Mouse (Mus musculus): Measurements from ENCODE around the gene Prkg1.

The Prkg1 gene

GRCm38 (mm10) chr19:31743241-31744045, 21.4 kb downstream of the Prkg1 start:
- DNase-seq = peak; percentile 93

- DNase-seq = peak; percentile 84
Observed at GRCm38 (mm10) chr19:31714900-31715299, 49.9 kb downstream of the Prkg1 start.

- DNase-seq = peak; percentile 83
Observed at GRCm38 (mm10) chr19:31714418-31714817, 50.4 kb downstream of the Prkg1 start.

GRCm38 (mm10) chr19:31713321-31713720, 51.5 kb downstream of the Prkg1 start:
- no peak for DNase-seq

GRCm38 (mm10) chr19:31710336-31710735, 54.5 kb downstream of the Prkg1 start:
- DNase-seq = peak; percentile 71

- no peak for DNase-seq
Observed at GRCm38 (mm10) chr19:31703991-31704390, 60.8 kb downstream of the Prkg1 start.

GRCm38 (mm10) chr19:31698916-31699315, 65.9 kb downstream of the Prkg1 start:
- peak; percentile 81 for DNase-seq

- DNase-seq = no peak
Observed at GRCm38 (mm10) chr19:31680821-31681220, 84.0 kb downstream of the Prkg1 start.

GRCm38 (mm10) chr19:31678324-31678723, 86.5 kb downstream of the Prkg1 start:
- DNase-seq = no peak

- DNase-seq = no peak
Observed at GRCm38 (mm10) chr19:31671726-31672125, 93.1 kb downstream of the Prkg1 start.

GRCm38 (mm10) chr19:31665007-31665406, 99.8 kb downstream of the Prkg1 start:
- peak; percentile 90 for DNase-seq

- DNase-seq = peak; percentile 95
Observed at GRCm38 (mm10) chr19:31664159-31664991, 100.5 kb downstream of the Prkg1 start.

GRCm38 (mm10) chr19:31663437-31664158, 101.2 kb downstream of the Prkg1 start:
- peak; percentile 89 for DNase-seq

- DNase-seq = no peak
Observed at GRCm38 (mm10) chr19:31662802-31663201, 102.0 kb downstream of the Prkg1 start.

- no peak for DNase-seq
Observed at GRCm38 (mm10) chr19:31658751-31659397, 106.0 kb downstream of the Prkg1 start.

- no peak for DNase-seq
Observed at GRCm38 (mm10) chr19:31656256-31656655, 108.6 kb downstream of the Prkg1 start.

- no peak for DNase-seq
Observed at GRCm38 (mm10) chr19:31655826-31656225, 109.0 kb downstream of the Prkg1 start.

- DNase-seq = no peak
Observed at GRCm38 (mm10) chr19:31654022-31654421, 110.8 kb downstream of the Prkg1 start.

GRCm38 (mm10) chr19:31650452-31650851, 114.4 kb downstream of the Prkg1 start:
- no peak for DNase-seq

- DNase-seq = peak; percentile 91
Observed at GRCm38 (mm10) chr19:31647492-31647891, 117.3 kb downstream of the Prkg1 start.

- no peak for DNase-seq
Observed at GRCm38 (mm10) chr19:31630899-31631869, 133.6 kb downstream of the Prkg1 start.
